27 mouse cellular contexts compared by ENCODE assay signal in the genomic region with DNA sequence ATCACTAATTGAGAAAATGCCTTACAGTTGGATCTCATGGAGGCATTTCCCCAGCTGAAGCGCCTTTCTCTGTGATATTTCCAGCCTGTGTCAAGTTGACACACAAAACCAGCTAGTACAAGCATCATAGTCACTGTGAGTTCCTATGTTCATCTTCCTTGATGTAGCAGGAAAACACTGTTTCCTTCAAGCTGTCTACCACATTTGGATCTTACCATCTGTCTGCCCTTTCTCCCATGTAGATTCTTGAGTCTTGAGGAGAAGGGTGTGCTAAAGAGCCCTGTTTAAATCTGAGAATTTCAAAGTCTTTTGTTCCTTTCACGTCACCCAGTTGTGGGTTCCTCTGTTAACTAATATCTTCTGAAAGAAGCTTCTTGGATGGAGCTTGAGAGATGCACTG.
"Had no signal": no experiment of that assay in that cellular context is flagged by ENCODE, and none has a peak within 500 bp of the region (broad histone marks: within the 10 kb centered on the region; RNA-seq: fewer than 3 reads in every experiment).

No protein-coding gene starts in this region.

- DNase-seq: forebrain, postnatal 0 days; gastrocnemius, postnatal 14 days; gastrocnemius, postnatal 36 days; heart, adult 11 months; heart, adult 2 months; heart, postnatal 14 days; heart, postnatal 36 days; kidney, adult 11 months; kidney, adult 2 months; kidney, adult 9 months; kidney, postnatal 14 days; kidney, postnatal 36 days; layer of hippocampus, postnatal 36 days; left cerebral cortex, postnatal 4 days had no signal

- H3K27ac ChIP-seq: heart, adult 2 months; heart, embryonic 13.5 days; heart, embryonic 15.5 days; hindbrain, embryonic 13.5 days; hindbrain, embryonic 15.5 days; hindbrain, postnatal 0 days; kidney, embryonic 15.5 days; kidney, postnatal 0 days; layer of hippocampus, adult 2 months; limb, embryonic 13.5 days; limb, embryonic 15.5 days; liver, embryonic 12.5 days; liver, embryonic 14.5 days had no signal

- H3K4me3 ChIP-seq: heart, adult 2 months; heart, embryonic 13.5 days; heart, embryonic 15.5 days; hindbrain, embryonic 13.5 days; hindbrain, embryonic 15.5 days; kidney, embryonic 15.5 days; layer of hippocampus, adult 2 months; limb, embryonic 13.5 days; limb, embryonic 15.5 days; liver, embryonic 12.5 days had no signal

- ATAC-seq: forebrain, postnatal 0 days; hindbrain, postnatal 0 days; intestine, embryonic 16.5 days; liver, embryonic 12.5 days had no signal
